Mouse (Mus musculus) forelimb bud, embryonic 11.5 days (tissue): ENCODE results near the gene Gm17019.
"Not testable (repeated sequence)": the region's sequence is repeated elsewhere in the genome, so short reads cannot be mapped to it uniquely, and the experiment has no call there.

ENCODE experiments used
- DNase-seq: peaks from one replicate; pipeline ENCODE4 v3.0.0-alpha.2; 2012; ENCODE audit warnings: low read depth, low spot score

The Gm17019 gene

DNA sequence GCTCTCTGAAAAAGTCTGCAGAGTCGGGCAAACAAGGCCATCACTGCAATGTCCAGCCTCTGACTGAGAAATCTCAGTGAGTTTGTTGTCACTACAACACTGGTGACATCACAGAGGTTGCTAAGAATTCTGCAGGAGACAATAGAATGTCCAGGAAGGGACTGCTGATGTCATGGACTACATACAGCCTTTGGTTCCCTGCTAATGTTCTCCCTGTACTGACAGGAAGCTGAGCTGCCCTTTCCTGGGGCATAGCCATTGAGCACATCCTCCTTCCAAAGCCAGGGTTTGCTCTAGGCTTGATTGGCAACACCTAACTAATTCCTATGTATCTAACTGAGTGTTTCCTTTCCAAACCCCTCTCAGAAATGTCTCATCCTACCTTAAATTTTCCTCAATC is at the start of gene Gm17019:
Gene Gm17019, minus strand, starts transcription at position 101 of the 400 bp plus-strand sequence.
- not testable (repeated sequence) for DNase-seq

GRCm38 (mm10) chr5:15062385-15062715 is 29.6 kb upstream of the Gm17019 start:
- DNase-seq = not testable (repeated sequence)

DNA sequence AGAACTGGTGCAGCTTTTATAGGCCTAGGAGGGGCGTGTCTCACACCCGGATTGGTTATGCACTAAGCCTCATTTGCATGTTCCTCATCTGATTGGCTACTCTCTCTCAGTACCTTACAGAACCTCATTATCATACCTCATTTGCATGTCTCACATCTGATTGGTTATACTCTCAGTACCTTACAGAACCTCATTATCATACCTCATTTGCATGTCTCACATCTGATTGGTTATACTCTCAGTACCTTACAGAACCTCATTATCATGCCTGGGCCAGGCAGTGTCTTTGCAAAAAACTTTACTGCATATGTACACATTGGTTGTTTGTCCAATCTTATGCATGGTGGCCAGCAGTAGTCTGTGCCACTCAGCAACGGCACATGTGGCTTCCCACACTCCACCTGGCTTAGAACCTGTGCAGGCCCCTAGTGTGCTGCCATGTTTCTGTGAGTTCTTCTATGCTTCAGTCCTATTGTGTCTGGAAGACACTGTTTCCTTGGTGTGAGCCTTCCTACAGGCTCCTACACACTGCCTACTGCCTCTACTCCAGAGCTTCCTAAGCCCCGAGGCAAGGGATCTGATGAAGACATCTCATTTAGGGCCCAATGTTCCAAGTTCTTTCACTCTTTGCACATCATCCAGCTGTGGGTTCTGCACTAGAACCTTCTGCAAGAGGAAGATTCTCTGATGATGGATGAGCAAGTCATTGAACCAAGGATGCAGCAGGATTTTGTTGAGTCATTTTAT is 29.0 kb upstream of the Gm17019 start:
- DNase-seq = not testable (repeated sequence)

DNA sequence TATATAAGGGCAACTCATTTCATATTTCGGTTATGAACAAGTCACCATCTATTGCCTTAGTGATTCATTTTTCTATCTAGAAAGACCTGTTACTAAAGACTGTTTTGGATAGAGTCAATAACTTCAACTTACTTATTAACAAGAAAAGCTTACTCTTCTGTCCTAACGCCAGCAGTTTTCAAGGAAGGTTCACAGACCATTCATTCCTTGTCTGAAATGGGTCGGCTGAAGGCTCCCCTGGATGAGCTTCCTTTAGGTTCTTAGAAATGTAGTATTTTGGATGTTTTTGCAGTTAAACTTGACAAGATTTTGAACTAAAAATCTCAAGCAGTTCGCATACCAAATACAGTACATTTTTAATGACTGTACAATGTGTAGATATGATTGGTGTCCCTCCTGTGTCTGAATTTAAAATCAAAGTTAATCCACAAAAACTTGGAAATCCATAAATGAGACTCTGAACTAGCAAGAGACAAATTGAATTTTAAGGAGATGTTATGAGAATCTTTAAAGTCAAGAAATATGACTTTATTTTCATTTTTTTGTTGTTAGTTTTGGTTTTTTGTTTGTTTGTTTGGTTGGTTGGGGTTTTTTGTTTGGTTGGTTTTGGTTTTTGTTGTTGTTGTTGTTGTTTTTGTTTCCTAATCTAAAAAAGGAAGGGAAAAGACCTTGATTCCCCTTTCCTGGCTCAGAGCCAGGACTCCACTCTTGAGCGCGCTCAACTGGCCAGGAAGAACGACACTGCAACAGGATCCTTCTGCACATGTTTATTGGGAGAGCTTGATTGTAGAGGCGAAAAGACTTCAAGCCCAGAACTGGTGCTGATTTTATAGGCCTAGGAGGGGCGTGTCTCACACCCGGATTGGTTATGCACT is 21.6 kb upstream of the Gm17019 start:
- DNase-seq = not testable (repeated sequence)

- DNase-seq = not testable (repeated sequence)
Measured at GRCm38 (mm10) chr5:15053606-15053962, 20.8 kb upstream of the Gm17019 start.

GRCm38 (mm10) chr5:15052945-15053605 is 20.3 kb upstream of the Gm17019 start:
- DNase-seq = not testable (repeated sequence)

DNA sequence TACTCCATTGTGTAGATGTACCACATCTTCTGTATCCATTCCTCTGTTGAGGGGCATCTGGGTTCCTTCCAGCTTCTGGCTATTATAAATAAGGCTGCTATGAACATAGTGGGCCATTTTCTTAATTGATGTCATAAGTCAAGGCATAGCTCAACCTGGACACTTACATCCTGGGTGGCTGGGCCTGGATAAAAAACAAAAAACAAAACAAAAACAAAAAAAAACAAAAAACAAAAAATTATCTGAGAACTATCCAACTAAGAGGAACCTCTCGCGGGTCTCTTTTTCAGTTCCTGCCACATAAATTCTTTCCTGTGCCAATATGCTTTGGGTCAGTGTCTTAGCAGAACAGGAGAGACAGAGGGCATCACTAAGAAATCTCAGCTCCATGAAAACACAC is 18.0 kb upstream of the Gm17019 start:
- DNase-seq = not testable (repeated sequence)

- not testable (repeated sequence) for DNase-seq
Measured at GRCm38 (mm10) chr5:15044830-15045767, 12.3 kb upstream of the Gm17019 start.

- not testable (repeated sequence) for DNase-seq
Measured at GRCm38 (mm10) chr5:15040784-15041183, 8.0 kb upstream of the Gm17019 start.

DNA sequence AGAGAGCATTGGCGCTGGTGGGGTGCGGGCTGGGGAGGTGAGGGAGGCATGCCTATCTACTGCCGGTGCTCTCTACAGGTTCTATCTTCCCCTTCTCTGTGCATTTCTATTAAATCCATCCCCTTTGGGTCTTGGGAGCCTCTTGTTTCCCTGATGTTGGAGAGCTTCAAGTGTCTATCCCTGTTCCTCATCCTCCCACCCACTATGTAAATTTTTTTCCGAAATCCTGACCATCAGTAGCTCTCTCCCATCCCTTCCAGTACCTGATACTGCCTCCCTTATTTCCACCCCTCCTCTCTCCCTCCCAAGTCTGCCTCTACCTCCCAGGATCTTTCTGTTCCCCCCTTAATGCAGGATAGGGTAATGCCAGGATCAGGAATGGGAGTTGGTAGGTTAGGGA is 7.2 kb upstream of the Gm17019 start:
- DNase-seq = not testable (repeated sequence)

- DNase-seq = not testable (repeated sequence)
Measured at GRCm38 (mm10) chr5:15024316-15024715, 8.5 kb downstream of the Gm17019 start.

- DNase-seq = not testable (repeated sequence)
Measured at GRCm38 (mm10) chr5:15020067-15020466, 12.7 kb downstream of the Gm17019 start.

DNA sequence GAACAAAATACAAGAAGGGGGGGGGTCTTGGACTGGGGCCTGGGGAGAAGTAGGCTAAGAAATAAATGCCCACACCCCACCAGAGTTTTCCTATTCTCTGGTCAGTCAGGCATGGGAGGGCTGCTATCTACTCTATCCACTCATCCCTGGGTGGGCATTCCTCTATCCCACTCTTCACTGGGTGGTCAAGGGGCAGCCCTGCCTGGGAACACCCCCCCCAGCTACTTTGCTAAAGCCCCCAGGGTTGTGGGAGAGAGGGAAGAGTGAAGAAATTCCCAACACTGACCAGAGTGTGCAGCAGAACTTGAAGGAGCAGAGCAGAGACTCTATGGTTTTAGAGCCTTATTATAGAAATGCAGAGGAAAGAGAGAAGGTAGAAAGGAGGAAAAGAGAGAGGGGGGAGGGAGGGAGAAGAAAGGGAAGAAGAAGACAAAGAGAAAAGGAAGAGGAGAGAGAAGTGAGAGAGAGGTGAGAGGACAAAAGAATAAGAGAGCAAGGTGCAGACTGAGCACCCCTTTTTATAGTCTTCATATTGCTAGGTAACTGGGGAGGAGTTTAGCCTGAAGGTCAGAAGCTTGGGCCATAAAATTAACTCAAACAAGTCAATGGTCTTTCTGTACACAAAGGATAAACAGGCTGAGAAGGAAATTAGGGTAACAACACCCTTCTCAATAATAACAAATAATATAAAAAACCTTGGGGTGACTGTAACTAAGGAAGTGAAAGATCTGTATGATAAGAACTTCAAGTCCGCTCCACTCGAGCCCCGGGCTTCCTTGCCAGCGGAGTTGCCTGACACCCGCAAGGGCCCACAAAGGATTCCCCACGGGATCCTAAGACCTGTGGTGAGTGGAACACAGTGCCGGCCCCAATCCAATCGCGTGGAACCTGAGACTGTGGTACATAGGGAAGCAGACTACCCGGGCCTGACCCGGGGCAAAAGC is 21.9 kb downstream of the Gm17019 start:
- not testable (repeated sequence) for DNase-seq

DNA sequence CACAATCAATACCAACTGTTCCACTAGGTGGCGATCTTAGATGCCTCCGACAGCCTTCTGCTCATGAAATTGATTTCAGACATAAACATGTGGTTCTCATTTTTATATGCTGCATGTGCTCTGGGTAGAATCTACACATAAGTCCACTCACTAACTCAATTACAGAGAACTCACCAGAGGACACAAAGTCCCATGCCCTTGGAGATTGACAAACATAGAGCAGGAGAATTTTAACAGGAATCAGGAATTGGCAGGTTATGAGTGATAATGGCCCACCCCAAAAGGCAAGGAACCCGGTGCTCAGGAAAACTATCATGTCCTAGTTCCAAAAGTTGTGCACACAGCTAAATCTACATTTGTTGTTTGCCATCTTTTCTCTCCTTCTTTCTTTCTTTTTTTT is 25.9 kb downstream of the Gm17019 start:
- DNase-seq = not testable (repeated sequence)

GRCm38 (mm10) chr5:15006288-15006687 is 26.5 kb downstream of the Gm17019 start:
- DNase-seq = not testable (repeated sequence)

- DNase-seq = not testable (repeated sequence)
Measured at GRCm38 (mm10) chr5:15005584-15005983, 27.2 kb downstream of the Gm17019 start.

GRCm38 (mm10) chr5:15004569-15005562 is 27.9 kb downstream of the Gm17019 start:
- DNase-seq = not testable (repeated sequence)

DNA sequence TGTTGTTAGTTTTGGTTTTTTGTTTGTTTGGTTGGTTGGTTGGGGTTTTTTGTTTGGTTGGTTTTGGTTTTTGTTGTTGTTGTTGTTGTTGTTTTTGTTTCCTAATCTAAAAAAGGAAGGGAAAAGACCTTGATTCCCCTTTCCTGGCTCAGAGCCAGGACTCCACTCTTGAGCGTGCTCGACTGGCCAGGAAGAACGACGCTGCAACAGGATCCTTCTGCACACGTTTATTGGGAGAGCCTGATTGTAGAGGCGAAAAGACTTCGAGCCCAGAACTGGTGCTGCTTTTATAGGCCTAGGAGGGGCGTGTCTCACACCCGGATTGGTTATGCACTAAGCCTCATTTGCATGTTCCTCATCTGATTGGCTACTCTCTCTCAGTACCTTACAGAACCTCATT is 34.7 kb downstream of the Gm17019 start:
- DNase-seq = not testable (repeated sequence)

DNA sequence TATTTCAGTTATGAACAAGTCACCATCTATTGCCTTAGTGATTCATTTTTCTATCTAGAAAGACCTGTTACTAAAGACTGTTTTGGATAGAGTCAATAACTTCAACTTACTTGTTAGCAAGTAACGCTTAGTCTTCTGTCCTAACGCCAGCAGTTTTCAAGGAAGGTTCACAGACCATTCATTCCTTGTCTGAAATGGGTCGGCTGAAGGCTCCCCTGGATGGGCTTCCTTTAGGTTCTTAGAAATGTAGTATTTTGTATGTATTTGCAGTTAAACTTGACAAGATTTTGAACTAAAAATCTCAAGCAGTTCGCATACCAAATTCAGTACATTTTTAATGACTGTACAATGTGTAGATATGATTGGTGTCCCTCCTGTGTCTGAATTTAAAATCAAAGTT is 35.2 kb downstream of the Gm17019 start:
- not testable (repeated sequence) for DNase-seq
